Mouse (Mus musculus): ENCODE results near the gene Gimap7.

DNA sequence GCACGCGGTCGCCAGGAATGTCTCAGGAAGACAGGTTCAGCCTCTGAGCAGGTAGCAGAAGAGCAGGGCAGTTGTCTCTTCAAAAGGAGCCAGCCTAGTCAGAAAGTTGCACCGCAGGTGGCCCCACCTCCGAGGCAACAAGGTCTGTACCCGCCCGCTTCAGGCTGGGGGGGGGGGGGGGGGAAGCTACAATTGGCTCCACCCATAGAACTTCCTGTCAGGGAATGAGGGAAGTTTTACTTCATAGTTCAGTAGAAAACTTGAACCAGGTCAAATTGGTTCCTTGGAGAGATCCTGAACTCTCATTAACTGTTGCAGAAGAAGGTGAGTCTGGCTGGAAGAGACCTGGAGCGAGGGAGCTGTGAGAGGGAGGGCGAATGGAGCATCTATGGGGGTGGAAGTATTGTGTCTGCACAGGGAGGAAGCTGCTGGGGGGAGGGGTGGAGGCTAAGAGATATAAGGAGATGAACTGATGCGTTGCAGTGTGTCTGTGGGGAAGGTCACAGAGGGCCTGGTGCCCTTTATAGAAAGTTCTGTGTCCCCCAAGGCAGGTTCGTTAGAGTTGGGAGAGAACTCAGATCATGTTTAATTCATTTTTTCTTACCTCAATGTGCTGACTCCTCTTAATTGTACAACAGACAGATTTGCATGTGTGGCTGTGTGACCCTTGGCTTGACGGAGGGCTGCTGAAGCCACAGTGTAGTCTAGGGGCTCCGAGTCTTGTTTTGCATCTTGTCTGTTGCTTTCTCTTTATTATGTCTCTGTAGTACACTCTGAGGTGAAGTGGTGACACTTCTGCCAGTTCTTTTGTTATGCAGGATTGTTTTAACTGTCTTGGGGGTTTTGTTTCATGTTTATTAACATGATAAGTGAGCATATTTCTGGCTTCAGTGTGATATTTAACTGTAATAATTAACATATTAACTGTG lies 42.2 kb upstream of the Gimap7 start, which contains the start of gene Gimap9:
- no peak for TF ChIP-seq CTCF (IDR thresholded peaks at IDR 0.05; ENCODE audit: low read depth)
- no peak for TF ChIP-seq EP300 (IDR thresholded peaks at IDR 0.05; ENCODE audit: low read depth)
